Mouse (Mus musculus) layer of hippocampus, postnatal 10 days (tissue): ENCODE measurements around the gene C1ql2. TPM values are rescaled to one million over a fixed set of nuclear protein-coding genes. Genes with fewer than 3 reads are reported as not detected.

Experiments used
- DNase-seq, 2 experiments: peaks; one replicate each; pipeline ENCODE4 v3.0.0; 2021; ENCODE audit warnings: low spot score in 2 of 2
- long read RNA-seq: library from polyadenylated mRNA; stranded (forward); transcript quantifications from one replicate; pipeline ENCODE4 v2.0.0, GENCODE M21; 2023
- total RNA-seq, 2 experiments: library from RNA; stranded (reverse); gene quantifications; 2 replicates each; pipeline ENCODE4 v1.2.3; 2021

C1ql2 gene
- total RNA-seq: 10 to 100 TPM; 21.3 to 22.5 TPM
- long read RNA-seq, transcript C1ql2-201 (2 exons, 2,000 nt): major isoform, 32 of 32 reads
- long read RNA-seq, partial matches to known transcripts: 0 of 32 reads
- long read RNA-seq, other reads (novel, unspliced or antisense): 0 of 32 reads

GRCm38 (mm10) chr1:120340419-120341171 is at the start of gene C1ql2:
Gene C1ql2 (plus strand): TSS chr1:120340582.
- peak; percentile 67 to 75 for DNase-seq

- DNase-seq: no peak
Observed at GRCm38 (mm10) chr1:120291709-120292108, 48.7 kb upstream of the C1ql2 start.

- DNase-seq: no peak
Observed at GRCm38 (mm10) chr1:120293803-120294202, 46.6 kb upstream of the C1ql2 start.

- DNase-seq: no peak
Observed at GRCm38 (mm10) chr1:120296936-120297335, 43.4 kb upstream of the C1ql2 start.

GRCm38 (mm10) chr1:120305801-120306200 is 34.6 kb upstream of the C1ql2 start:
- no peak for DNase-seq

- peak in 1 of 2 experiments; percentile 22 for DNase-seq
Observed at GRCm38 (mm10) chr1:120321270-120322021, 18.9 kb upstream of the C1ql2 start.

GRCm38 (mm10) chr1:120323131-120323561 is 17.2 kb upstream of the C1ql2 start:
- DNase-seq: peak; percentile 50 to 54

GRCm38 (mm10) chr1:120327714-120328113 is 12.7 kb upstream of the C1ql2 start:
- peak; percentile 61 to 72 for DNase-seq

- DNase-seq: no peak
Observed at GRCm38 (mm10) chr1:120328212-120328611, 12.2 kb upstream of the C1ql2 start.

GRCm38 (mm10) chr1:120331841-120332240 is 8.5 kb upstream of the C1ql2 start:
- DNase-seq: peak in 1 of 2 experiments; percentile 26

GRCm38 (mm10) chr1:120337970-120338369 is 2.4 kb upstream of the C1ql2 start:
- peak in 1 of 2 experiments; percentile 47 for DNase-seq

GRCm38 (mm10) chr1:120341172-120341675 is 842 bp downstream of the C1ql2 start:
- DNase-seq: no peak

GRCm38 (mm10) chr1:120341811-120342370 is 1.5 kb downstream of the C1ql2 start:
- no peak for DNase-seq

GRCm38 (mm10) chr1:120342371-120342821 is 2.0 kb downstream of the C1ql2 start:
- peak; percentile 59 to 75 for DNase-seq

- DNase-seq: no peak
Observed at GRCm38 (mm10) chr1:120345001-120345400, 4.6 kb downstream of the C1ql2 start.

- DNase-seq: no peak
Observed at GRCm38 (mm10) chr1:120354387-120354786, 14.0 kb downstream of the C1ql2 start.

- DNase-seq: peak; percentile 47 to 62
Observed at GRCm38 (mm10) chr1:120357371-120358274, 17.2 kb downstream of the C1ql2 start.

- no peak for DNase-seq
Observed at GRCm38 (mm10) chr1:120363638-120364037, 23.3 kb downstream of the C1ql2 start.

GRCm38 (mm10) chr1:120368138-120368537 is 27.8 kb downstream of the C1ql2 start:
- DNase-seq: no peak

GRCm38 (mm10) chr1:120374131-120374530 is 33.7 kb downstream of the C1ql2 start:
- no peak for DNase-seq
